Mouse (Mus musculus): ENCODE data around the gene Rbm4b. TPM values are rescaled to one million over a fixed set of nuclear protein-coding genes. Genes with fewer than 3 reads are reported as not detected.

Gene Rbm4b
- polyA plus RNA-seq, 1 experiment = 233 TPM

DNA sequence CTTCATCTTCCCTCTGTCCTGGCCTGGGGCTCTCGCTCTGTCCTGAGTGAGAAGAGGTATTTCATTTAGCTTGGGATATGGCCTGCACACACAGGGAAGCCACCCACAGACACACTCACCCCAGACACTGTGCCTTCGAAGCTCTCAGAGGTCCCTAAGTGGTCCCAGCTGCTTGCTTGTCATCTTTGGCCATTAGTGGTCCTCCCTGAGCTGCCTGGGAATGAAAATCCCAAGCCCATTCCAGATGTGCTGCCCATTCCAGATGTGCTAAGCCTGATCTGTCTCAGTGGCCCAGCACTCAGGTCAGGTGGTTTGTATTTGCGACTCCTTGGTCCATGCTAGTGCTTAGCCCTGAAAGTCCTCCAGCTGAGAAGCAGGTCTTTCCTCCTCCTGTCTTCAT is 42.4 kb upstream of the Rbm4b start:
- Histone ChIP-seq H3K4me3 (ENCODE audit: control insufficient read depth, low read depth, low read length) (no peak overlapping the region), H3K27me3 (ENCODE audit: control insufficient read depth, insufficient read depth, low read length) (no peaks in the 10 kb centered on the region), H3K36me3 (ENCODE audit: control insufficient read depth, insufficient read depth, low read length) (no peaks in the 10 kb centered on the region), H3K4me1 (ENCODE audit: control insufficient read depth, insufficient read depth, low read length) (peaks cover 12% of the 10 kb centered on the region), H3K27ac (ENCODE audit: control insufficient read depth, insufficient read depth, low read depth, low read length) (no peak overlapping the region)
- TF ChIP-seq POLR2A (IDR thresholded peaks at IDR 0.05; ENCODE audit: control insufficient read depth, low read depth, low read length) (no peak), CTCF (IDR thresholded peaks at IDR 0.05; ENCODE audit: control insufficient read depth, insufficient read depth, insufficient replicate concordance, low read depth, low read length) (no peak)

DNA sequence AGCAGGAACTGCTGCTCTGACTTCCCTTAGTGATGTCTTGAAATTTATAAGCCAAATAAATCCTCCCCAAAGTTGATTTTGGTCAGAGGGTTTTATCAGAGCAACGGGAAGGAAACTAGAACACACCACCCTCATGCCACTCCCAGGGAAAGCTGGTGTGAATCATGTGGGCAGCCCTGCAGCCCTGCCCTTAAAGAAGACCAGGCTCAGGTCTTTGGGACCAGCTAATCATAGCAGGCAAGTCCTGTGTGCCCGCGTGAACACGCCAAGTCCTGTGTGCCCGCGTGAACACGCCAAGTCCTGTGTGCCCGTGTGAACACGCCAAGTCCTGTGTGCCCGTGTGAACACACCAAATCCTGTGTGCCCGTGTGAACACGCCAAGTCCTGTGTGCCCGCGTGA is 39.5 kb upstream of the Rbm4b start:
- no peak overlapping the region for H3K4me3 ChIP-seq (ENCODE audit: control insufficient read depth, low read depth, low read length)
- H3K4me1 ChIP-seq (ENCODE audit: control insufficient read depth, insufficient read depth, low read length) = peaks cover 20% of the 10 kb centered on the region
- no peak for TF ChIP-seq POLR2A (IDR thresholded peaks at IDR 0.05; ENCODE audit: control insufficient read depth, low read depth, low read length)
- TF ChIP-seq CTCF (IDR thresholded peaks at IDR 0.05; ENCODE audit: control insufficient read depth, insufficient read depth, insufficient replicate concordance, low read depth, low read length) = no peak
- H3K36me3 ChIP-seq (ENCODE audit: control insufficient read depth, insufficient read depth, low read length) = no peaks in the 10 kb centered on the region
- no peaks in the 10 kb centered on the region for H3K27me3 ChIP-seq (ENCODE audit: control insufficient read depth, insufficient read depth, low read length)
- H3K27ac ChIP-seq (ENCODE audit: control insufficient read depth, insufficient read depth, low read depth, low read length) = no peak overlapping the region

DNA sequence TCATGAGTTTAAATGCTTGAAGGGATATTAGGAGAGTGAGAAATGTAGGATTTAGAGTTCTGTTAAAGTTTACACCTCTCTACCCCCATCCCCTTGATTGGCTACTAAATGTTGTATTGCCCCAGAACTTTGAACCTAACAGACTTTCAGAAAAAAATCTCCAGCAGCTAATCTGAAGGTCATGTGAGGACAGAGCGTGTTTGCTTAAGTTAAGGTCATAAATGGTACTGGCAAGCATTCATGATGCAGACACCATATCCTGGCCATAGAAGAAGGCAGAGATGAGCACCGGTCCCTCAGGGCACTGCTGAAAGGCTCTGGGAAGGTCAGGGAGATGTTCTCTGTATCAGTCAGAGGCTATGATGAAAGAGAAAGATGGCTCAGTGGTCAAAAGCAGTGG is 39.0 kb upstream of the Rbm4b start:
- Histone ChIP-seq H3K27me3 (ENCODE audit: control insufficient read depth, insufficient read depth, low read length) (no peaks in the 10 kb centered on the region), H3K36me3 (ENCODE audit: control insufficient read depth, insufficient read depth, low read length) (no peaks in the 10 kb centered on the region), H3K4me3 (ENCODE audit: control insufficient read depth, low read depth, low read length) (no peak overlapping the region), H3K27ac (ENCODE audit: control insufficient read depth, insufficient read depth, low read depth, low read length) (no peak overlapping the region), H3K4me1 (ENCODE audit: control insufficient read depth, insufficient read depth, low read length) (peaks cover 18% of the 10 kb centered on the region)
- TF ChIP-seq POLR2A (IDR thresholded peaks at IDR 0.05; ENCODE audit: control insufficient read depth, low read depth, low read length) (no peak), CTCF (IDR thresholded peaks at IDR 0.05; ENCODE audit: control insufficient read depth, insufficient read depth, insufficient replicate concordance, low read depth, low read length) (no peak)

DNA sequence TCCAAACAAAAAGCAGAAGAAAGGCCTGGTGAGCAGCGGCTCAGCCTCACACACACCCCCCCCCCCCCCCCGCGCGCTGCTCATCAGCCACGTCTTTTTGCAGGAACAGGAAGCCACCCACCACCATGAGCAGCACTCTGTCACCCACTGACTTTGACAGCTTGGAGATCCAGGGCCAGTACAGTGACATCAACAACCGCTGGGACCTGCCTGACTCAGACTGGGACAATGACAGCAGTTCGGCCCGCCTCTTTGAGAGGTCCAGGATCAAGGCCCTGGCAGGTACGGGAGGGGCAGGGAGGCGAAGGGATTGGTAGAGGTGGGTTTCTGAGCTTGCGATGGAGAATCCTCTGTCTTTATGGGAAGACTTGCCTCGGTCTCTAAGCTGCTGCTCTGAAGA is 37.6 kb upstream of the Rbm4b start:
- no peaks in the 10 kb centered on the region for H3K36me3 ChIP-seq (ENCODE audit: control insufficient read depth, insufficient read depth, low read length)
- H3K4me3 ChIP-seq (ENCODE audit: control insufficient read depth, low read depth, low read length) = no peak overlapping the region
- no peaks in the 10 kb centered on the region for H3K27me3 ChIP-seq (ENCODE audit: control insufficient read depth, insufficient read depth, low read length)
- H3K4me1 ChIP-seq (ENCODE audit: control insufficient read depth, insufficient read depth, low read length) = peaks cover 12% of the 10 kb centered on the region
- no peak overlapping the region for H3K27ac ChIP-seq (ENCODE audit: control insufficient read depth, insufficient read depth, low read depth, low read length)
- TF ChIP-seq CTCF (IDR thresholded peaks at IDR 0.05; ENCODE audit: control insufficient read depth, insufficient read depth, insufficient replicate concordance, low read depth, low read length) (no peak), POLR2A (IDR thresholded peaks at IDR 0.05; ENCODE audit: control insufficient read depth, low read depth, low read length) (no peak)

DNA sequence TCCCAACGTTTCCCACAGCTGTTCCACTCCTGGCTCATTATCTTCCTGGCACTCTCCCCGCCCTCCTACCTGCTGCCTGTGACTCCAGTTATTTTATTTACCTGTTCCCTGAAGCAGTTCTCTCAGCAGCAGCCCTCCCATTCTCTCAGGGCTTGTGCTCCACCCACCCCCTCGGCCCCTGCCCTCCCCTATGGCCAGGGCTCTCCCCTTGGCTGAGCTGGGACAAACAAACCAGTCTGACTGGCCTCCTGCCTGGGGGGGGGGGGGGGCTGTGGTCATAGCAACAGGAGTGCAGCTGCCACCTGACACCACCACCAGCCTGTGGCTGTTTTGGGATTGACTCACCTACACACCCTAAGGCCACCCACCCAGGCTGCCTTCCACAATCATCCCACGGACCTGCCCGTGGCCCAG is 36.9 kb upstream of the Rbm4b start:
- H3K4me1 ChIP-seq (ENCODE audit: control insufficient read depth, insufficient read depth, low read length) = peaks cover 12% of the 10 kb centered on the region
- H3K27ac ChIP-seq (ENCODE audit: control insufficient read depth, insufficient read depth, low read depth, low read length) = no peak overlapping the region
- H3K27me3 ChIP-seq (ENCODE audit: control insufficient read depth, insufficient read depth, low read length) = no peaks in the 10 kb centered on the region
- TF ChIP-seq POLR2A (IDR thresholded peaks at IDR 0.05; ENCODE audit: control insufficient read depth, low read depth, low read length) (no peak), CTCF (IDR thresholded peaks at IDR 0.05; ENCODE audit: control insufficient read depth, insufficient read depth, insufficient replicate concordance, low read depth, low read length) (no peak)
- no peak overlapping the region for H3K4me3 ChIP-seq (ENCODE audit: control insufficient read depth, low read depth, low read length)
- no peaks in the 10 kb centered on the region for H3K36me3 ChIP-seq (ENCODE audit: control insufficient read depth, insufficient read depth, low read length)

DNA sequence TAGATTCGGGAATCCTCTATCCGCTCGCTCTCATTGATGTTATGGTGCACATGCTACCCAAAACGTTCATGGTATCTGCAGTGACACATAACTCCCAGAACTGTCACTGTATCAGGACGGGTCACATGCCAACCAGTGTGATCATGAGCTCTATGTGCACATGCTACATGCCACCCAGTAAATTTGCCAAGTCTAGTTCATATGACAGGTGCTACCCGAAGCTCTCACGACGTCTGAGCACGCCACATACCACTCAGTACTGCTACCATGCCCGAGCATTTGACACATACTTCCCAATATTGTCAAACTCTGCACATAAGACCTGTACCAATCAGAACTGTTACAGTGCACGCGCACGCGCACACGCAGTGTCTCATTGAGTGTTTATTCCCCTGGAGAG is 36.2 kb upstream of the Rbm4b start:
- TF ChIP-seq POLR2A (IDR thresholded peaks at IDR 0.05; ENCODE audit: control insufficient read depth, low read depth, low read length) (no peak), CTCF (IDR thresholded peaks at IDR 0.05; ENCODE audit: control insufficient read depth, insufficient read depth, insufficient replicate concordance, low read depth, low read length) (no peak)
- Histone ChIP-seq H3K27me3 (ENCODE audit: control insufficient read depth, insufficient read depth, low read length) (no peaks in the 10 kb centered on the region), H3K27ac (ENCODE audit: control insufficient read depth, insufficient read depth, low read depth, low read length) (no peak overlapping the region), H3K36me3 (ENCODE audit: control insufficient read depth, insufficient read depth, low read length) (no peaks in the 10 kb centered on the region), H3K4me3 (ENCODE audit: control insufficient read depth, low read depth, low read length) (no peak overlapping the region), H3K4me1 (ENCODE audit: control insufficient read depth, insufficient read depth, low read length) (peaks cover 12% of the 10 kb centered on the region)

DNA sequence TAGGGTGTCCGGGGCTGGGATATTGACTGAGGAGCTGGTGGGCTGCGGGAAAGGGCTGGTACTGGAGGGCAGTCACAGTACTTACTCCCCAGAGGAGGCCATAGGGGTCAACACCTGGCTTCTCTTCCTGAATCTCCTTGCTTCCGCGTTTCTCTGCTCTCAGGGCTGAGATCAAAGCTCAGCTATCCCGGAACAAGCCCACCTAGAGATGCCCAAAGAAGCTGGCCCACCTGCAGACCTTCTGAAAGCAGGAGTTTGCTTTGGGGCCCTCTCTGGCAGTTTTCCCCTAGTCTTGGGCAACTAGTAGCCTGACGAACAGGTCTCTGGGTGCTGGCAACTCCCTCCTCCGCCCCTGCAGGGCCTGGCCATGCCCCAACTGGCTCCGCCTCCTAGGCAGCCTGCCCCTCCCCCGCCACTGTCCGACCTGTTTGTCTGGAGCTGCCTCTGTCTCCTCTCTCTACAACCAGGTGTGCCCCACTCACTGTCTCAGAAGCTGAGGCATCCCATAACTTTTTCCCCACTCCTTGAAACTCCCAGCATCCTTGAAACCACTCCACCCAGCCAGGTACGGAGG is 35.5 kb upstream of the Rbm4b start:
- H3K4me1 ChIP-seq (ENCODE audit: control insufficient read depth, insufficient read depth, low read length) = peaks cover 12% of the 10 kb centered on the region
- H3K27ac ChIP-seq (ENCODE audit: control insufficient read depth, insufficient read depth, low read depth, low read length) = no peak overlapping the region
- no peaks in the 10 kb centered on the region for H3K36me3 ChIP-seq (ENCODE audit: control insufficient read depth, insufficient read depth, low read length)
- TF ChIP-seq CTCF (IDR thresholded peaks at IDR 0.05; ENCODE audit: control insufficient read depth, insufficient read depth, insufficient replicate concordance, low read depth, low read length) (no peak), POLR2A (IDR thresholded peaks at IDR 0.05; ENCODE audit: control insufficient read depth, low read depth, low read length) (no peak)
- H3K4me3 ChIP-seq (ENCODE audit: control insufficient read depth, low read depth, low read length) = no peak overlapping the region
- no peaks in the 10 kb centered on the region for H3K27me3 ChIP-seq (ENCODE audit: control insufficient read depth, insufficient read depth, low read length)

DNA sequence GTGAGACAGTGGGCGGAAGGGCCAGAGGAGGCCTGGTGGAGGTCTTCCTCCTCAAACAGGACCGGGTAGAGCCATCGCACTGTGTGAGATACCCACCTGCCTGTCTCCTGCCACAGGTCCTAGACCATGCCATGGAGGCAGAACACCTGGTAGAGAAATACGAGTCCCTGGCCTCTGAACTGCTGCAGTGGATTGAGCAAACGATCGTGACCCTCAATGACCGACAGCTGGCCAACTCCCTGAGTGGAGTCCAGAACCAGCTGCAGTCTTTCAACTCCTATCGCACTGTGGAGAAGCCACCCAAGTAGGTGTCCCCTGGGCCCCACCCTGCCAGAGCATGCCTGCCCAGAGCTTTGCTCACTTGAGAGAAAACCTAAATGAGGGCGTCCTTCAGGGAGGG is 27.1 kb upstream of the Rbm4b start:
- Histone ChIP-seq H3K36me3 (ENCODE audit: control insufficient read depth, insufficient read depth, low read length) (no peaks in the 10 kb centered on the region), H3K4me3 (ENCODE audit: control insufficient read depth, low read depth, low read length) (no peak overlapping the region), H3K27me3 (ENCODE audit: control insufficient read depth, insufficient read depth, low read length) (no peaks in the 10 kb centered on the region), H3K27ac (ENCODE audit: control insufficient read depth, insufficient read depth, low read depth, low read length) (no peak overlapping the region), H3K4me1 (ENCODE audit: control insufficient read depth, insufficient read depth, low read length) (no peaks in the 10 kb centered on the region)
- no peak for TF ChIP-seq POLR2A (IDR thresholded peaks at IDR 0.05; ENCODE audit: control insufficient read depth, low read depth, low read length)
- no peak for TF ChIP-seq CTCF (IDR thresholded peaks at IDR 0.05; ENCODE audit: control insufficient read depth, insufficient read depth, insufficient replicate concordance, low read depth, low read length)
